Mouse (Mus musculus): ENCODE data around the gene Nsd2. TPM values are rescaled to one million over a fixed set of nuclear protein-coding genes. Genes with fewer than 3 reads are reported as not detected.
"Not testable (repeated sequence)": the region's sequence is repeated elsewhere in the genome, so short reads cannot be mapped to it uniquely, and the experiment has no call there.

Nsd2 gene
- total RNA-seq, 2 experiments from 2014 or later = 139 to 141 TPM

GRCm38 (mm10) chr5:33920037-33920436 lies 99.5 kb downstream of the Nsd2 start:
- DNase-seq (ENCODE audit: low spot score in 2 of 2) = peak in 1 of 2 experiments; percentile 1
- intact Hi-C loops (cut with DNase I) = no loop called here

DNA sequence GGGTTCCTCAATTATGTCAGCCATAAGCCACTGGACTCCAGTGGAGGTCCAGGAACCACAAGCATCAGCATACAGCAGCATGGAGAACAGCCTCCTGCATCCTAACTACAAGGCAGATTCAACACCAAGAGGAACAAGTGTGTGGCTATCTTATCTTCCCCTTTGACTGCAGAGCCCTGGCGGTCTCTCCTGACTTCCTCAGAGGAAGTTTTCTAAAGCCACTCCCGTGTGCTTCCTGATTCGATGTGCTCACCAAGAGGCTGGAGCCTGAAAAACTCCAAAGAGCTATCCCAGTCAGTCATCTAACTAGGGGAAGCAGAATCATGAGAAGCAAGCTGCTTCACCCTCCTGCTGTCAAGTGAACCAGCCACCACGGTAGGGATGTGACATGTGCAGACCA lies 100.4 kb downstream of the Nsd2 start:
- intact Hi-C loops (cut with DNase I) = no loop called here

GRCm38 (mm10) chr5:33921486-33922235 lies 101.1 kb downstream of the Nsd2 start:
- DNase-seq (ENCODE audit: low spot score in 2 of 2) = no peak
- intact Hi-C loops (cut with DNase I) = no loop called here

More for the DNA sequence above, 100.4 kb downstream of the Nsd2 start:
- DNase-seq (ENCODE audit: low spot score in 2 of 2) = peak in 1 of 2 experiments; percentile 1

GRCm38 (mm10) chr5:33922566-33922965 lies 102.0 kb downstream of the Nsd2 start:
- no peak for DNase-seq (ENCODE audit: low spot score in 2 of 2)
- intact Hi-C loops (cut with DNase I) = no loop called here

GRCm38 (mm10) chr5:33926170-33926569 lies 105.6 kb downstream of the Nsd2 start:
- DNase-seq (ENCODE audit: low spot score in 2 of 2) = no peak

DNA sequence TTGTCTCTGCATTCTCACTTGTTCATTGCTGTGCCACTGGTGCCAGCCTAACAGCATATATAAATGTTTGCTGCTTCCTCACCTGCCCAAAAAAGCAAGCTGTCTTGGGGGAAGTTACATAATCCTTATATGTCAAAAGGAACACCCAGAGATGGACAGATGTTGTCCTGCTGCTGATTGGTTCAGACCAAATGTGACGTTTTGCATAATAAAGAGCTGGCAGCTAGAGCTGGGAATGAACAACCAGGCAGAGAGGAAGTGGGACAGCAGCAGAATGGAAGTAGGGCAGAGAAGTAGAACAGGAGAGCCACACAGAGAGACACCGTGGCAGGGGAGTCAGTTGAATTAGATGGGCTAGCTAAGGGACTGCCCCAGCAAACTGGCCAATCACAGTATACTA lies 111.9 kb downstream of the Nsd2 start:
- no peak for DNase-seq (ENCODE audit: low spot score in 2 of 2)
- intact Hi-C loops (cut with DNase I) = loop anchor here (10.0 kb wide), 1 partner anchor 278 kb away; the partner anchor contains the start of genes Slbp, Tacc3 and Tmem129

More at GRCm38 (mm10) chr5:33926170-33926569, 105.6 kb downstream of the Nsd2 start:
- intact Hi-C loops (cut with DNase I) = no loop called here

GRCm38 (mm10) chr5:33934081-33934480 lies 113.6 kb downstream of the Nsd2 start:
- intact Hi-C loops (cut with DNase I) = loop anchor here (10.0 kb wide), 1 partner anchor 279 kb away; the partner anchor contains the start of genes Slbp, Tacc3 and Tmem129
- no peak for DNase-seq (ENCODE audit: low spot score in 2 of 2)

- intact Hi-C loops (cut with DNase I) = loop anchor here (5.0 to 10.0 kb wide), 2 partner anchors 113 to 280 kb away; partner anchors contain the start of genes Nsd2, Slbp, Tacc3 and Tmem129
These were observed 114.4 kb downstream of the Nsd2 start for GRCm38 (mm10) chr5:33934877-33935276.

DNA sequence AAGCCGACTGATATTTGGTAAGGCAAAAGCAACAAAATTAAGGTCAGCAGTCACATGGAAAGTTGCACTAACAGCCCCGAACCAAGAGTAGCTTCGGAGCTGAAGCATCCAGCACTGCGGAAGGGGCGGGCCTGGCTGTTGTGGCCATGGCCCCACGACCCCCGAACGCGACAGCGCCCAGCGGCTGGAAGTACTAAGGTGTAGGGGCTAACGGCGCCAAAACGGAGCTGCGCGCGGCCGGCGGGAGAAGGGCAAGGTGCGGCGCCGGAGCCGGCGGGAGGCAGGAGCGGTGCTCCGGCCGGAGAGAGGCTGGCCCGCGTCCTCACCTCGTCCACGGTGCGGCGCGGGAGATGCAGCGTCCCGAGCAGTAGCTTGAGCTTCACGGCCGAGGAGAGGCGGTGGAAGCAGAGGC lies 115.2 kb downstream of the Nsd2 start:
- intact Hi-C loops (cut with DNase I) = loop anchor here (2.0 to 10.0 kb wide), 3 partner anchors 61 to 281 kb away; partner anchors contain the start of genes Nsd2, Slbp, Tacc3 and Tmem129
- DNase-seq (ENCODE audit: low spot score in 2 of 2) = no peak

More at GRCm38 (mm10) chr5:33934877-33935276, 114.4 kb downstream of the Nsd2 start:
- no peak for DNase-seq (ENCODE audit: low spot score in 2 of 2)

DNA sequence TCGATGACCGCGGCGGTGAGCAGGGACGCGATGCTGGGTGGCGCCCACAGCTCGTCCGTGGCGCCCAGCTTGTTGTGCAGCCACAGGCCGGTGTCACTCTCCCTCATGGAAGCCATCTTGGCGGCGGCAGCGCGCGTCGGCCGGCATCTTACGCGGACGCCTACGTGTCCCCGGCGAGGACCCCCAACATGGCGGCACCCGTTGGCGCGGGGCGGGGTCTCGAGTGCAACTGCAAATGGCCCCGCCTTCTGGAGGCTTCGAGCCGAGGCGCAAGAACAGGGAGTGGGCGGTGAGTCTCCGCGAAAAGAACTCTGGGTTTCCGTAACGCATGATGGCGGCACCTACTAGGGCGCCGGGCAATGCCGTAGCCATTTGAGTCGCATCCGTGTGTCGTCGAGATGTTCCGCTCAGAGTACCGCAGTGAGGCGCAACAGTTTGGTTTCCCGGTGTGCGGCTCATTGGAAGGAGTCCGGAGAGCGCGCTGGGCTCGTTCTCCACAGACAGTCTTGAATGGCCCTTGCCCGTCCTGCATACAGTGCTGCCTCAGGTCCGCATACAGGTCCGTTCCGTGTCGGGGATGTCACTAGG lies 115.7 kb downstream of the Nsd2 start, which contains the start of gene Nelfa:
Gene Nelfa, minus strand, starts transcription at position 294 of the 588 bp plus-strand sequence.
- intact Hi-C loops (cut with DNase I) = loop anchor here (2.0 to 10.0 kb wide), 3 partner anchors 61 to 281 kb away; partner anchors contain the start of genes Nsd2, Slbp, Tacc3 and Tmem129
- peak; percentile 99 for DNase-seq (ENCODE audit: low spot score in 2 of 2)

DNA sequence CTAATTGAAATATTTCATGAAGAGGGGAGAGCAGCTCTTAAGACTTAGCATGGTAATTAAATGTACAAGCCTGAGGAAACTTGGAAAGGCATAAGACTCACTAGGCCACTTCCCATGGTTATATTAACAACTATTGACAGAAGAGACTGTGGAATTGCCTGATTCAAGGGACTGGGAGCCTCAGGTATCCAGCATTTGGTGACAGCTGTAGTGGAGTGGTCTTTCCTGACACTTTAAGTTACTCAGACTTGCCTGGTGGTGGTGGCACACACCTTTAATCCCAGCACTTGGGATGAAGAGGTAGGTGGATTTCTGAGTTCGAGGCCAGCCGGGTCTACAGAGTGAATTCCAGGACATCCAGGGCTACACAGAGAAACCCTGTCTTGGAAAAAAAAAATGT lies 116.7 kb downstream of the Nsd2 start:
- intact Hi-C loops (cut with DNase I) = loop anchor here (2.0 to 10.0 kb wide), 3 partner anchors 60 to 282 kb away; partner anchors contain the start of genes Nsd2, Slbp, Tacc3 and Tmem129
- DNase-seq (ENCODE audit: low spot score in 2 of 2) = no peak

GRCm38 (mm10) chr5:33938448-33938847 lies 117.9 kb downstream of the Nsd2 start:
- DNase-seq (ENCODE audit: low spot score in 2 of 2) = no peak
- intact Hi-C loops (cut with DNase I) = loop anchor here (5.0 to 10.0 kb wide), 2 partner anchors 116 to 284 kb away; partner anchors contain the start of genes Nsd2, Slbp, Tacc3 and Tmem129

DNA sequence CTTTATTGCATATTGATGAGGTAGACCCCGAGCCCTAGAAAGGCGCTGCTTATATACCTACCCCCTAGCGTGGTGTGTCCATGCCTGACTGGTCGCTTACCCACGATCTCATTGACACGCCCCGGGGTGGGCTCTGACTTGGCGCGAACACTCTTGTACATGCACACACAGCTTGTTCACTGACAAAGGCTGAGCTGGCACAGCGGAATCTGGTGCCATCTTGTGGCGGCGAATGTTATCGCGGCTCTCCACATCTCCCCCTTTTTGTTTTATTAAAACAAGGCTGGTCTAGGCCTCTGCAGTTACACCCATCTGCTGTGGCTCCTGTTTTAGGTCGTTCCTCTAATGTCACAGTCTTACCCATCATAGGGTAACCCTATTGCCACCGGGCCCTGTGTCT lies 126.5 kb downstream of the Nsd2 start:
- intact Hi-C loops (cut with DNase I); DNase-seq (ENCODE audit: low spot score in 2 of 2): not testable (repeated sequence)

Small RNA genes lying within 50 kb of the gene (microRNA-seq; reads per million reads assigned to microRNA genes)
- 1.5 reads per million for gene Mir7024

Other genes starting within 250 kb of the Nsd2 start
- 10 to 100 TPM; 24.6 to 28.6 TPM for gene Fam53a, start 191.1 kb upstream of the Nsd2 start, total RNA-seq (2021)
- 1 to 10 TPM in 1 of 2 experiments, under 1 TPM in 1; 0.64 to 1.7 TPM for gene Gm9903, start 190.8 kb upstream of the Nsd2 start, total RNA-seq (2021)
- gene Slbp, start 168.2 kb upstream of the Nsd2 start, total RNA-seq (2021) = 10 to 100 TPM; 22.5 to 26.4 TPM
- gene Tacc3, start 162.6 kb upstream of the Nsd2 start, total RNA-seq (2021) = 1 to 10 TPM; 6.0 to 6.1 TPM
- gene Tmem129, start 162.3 kb upstream of the Nsd2 start, total RNA-seq (2021) = 10 to 100 TPM; 24.4 to 27.5 TPM
- gene Fgfr3, start 99.1 kb upstream of the Nsd2 start, total RNA-seq (2021) = 100 to 1,000 TPM; 120 to 133 TPM
- gene Letm1, start 37.9 kb upstream of the Nsd2 start, total RNA-seq (2021) = 100 to 1,000 TPM; 108 to 113 TPM
- gene Nelfa, start 115.7 kb downstream of the Nsd2 start, total RNA-seq (2021) = 10 to 100 TPM; 17.9 to 20.9 TPM
- 10 to 100 TPM; 77.3 to 91.5 TPM for gene Gm1673, start 162.7 kb downstream of the Nsd2 start, total RNA-seq (2021)
- gene Nat8l, start 175.3 kb downstream of the Nsd2 start, total RNA-seq (2021) = 100 to 1,000 TPM; 185 to 226 TPM